Mouse (Mus musculus) testis, adult 2 months (tissue): ENCODE data around the gene Defb42. TPM values are rescaled to one million over a fixed set of nuclear protein-coding genes. Genes with fewer than 3 reads are reported as not detected.

ENCODE experiments used
- H3K27ac ChIP-seq: fragments of 200-500 bp; 2 replicates; pipeline ENCODE4 v1.5.1; 2012; ENCODE audit warnings: low read depth, low read length; ENCODE audit not compliant: control insufficient read depth, insufficient read depth
- H3K27me3 ChIP-seq: fragments of 200-500 bp; 2 replicates; pipeline ENCODE4 v1.6.1; 2012; ENCODE audit warnings: mild to moderate bottlenecking, low read length, moderate library complexity; ENCODE audit not compliant: control insufficient read depth, insufficient read depth
- H3K36me3 ChIP-seq: fragments of 200-500 bp; 2 replicates; pipeline ENCODE4 v1.6.1; 2012; ENCODE audit warnings: mild to moderate bottlenecking, low read length; ENCODE audit not compliant: control insufficient read depth, insufficient read depth
- H3K4me1 ChIP-seq: fragments of 200-500 bp; 2 replicates; pipeline ENCODE4 v1.6.1; 2012; ENCODE audit warnings: low read length; ENCODE audit not compliant: control insufficient read depth, insufficient read depth
- H3K4me3 ChIP-seq: fragments of 200-500 bp; 2 replicates; pipeline ENCODE4 v1.5.1; 2012; ENCODE audit warnings: low read depth, mild to moderate bottlenecking, low read length, moderate library complexity, mixed read lengths; ENCODE audit not compliant: control insufficient read depth
- CTCF ChIP-seq: fragments of 200-500 bp; IDR thresholded peaks from 2 replicates; pipeline ENCODE4 v1.5.1; 2012; ENCODE audit warnings: low read depth, mild to moderate bottlenecking, inconsistent platforms, low read length, moderate library complexity; ENCODE audit not compliant: control insufficient read depth, insufficient read depth, insufficient replicate concordance
- POLR2A ChIP-seq: fragments of 200-500 bp; IDR thresholded peaks from 2 replicates; pipeline ENCODE4 v1.6.1; 2012; ENCODE audit warnings: low read depth, mild to moderate bottlenecking, inconsistent platforms, low read length, moderate library complexity; ENCODE audit not compliant: control insufficient read depth
- polyA plus RNA-seq: library from polyadenylated mRNA; depleted of rRNA; stranded (reverse); fragments of >200 nt; gene quantifications from 2 replicates; pipeline ENCODE4 v1.2.3, GENCODE M21; 2012; rRNA removed

Defb42 gene
- polyA plus RNA-seq, 1 experiment = 0.23 TPM

DNA sequence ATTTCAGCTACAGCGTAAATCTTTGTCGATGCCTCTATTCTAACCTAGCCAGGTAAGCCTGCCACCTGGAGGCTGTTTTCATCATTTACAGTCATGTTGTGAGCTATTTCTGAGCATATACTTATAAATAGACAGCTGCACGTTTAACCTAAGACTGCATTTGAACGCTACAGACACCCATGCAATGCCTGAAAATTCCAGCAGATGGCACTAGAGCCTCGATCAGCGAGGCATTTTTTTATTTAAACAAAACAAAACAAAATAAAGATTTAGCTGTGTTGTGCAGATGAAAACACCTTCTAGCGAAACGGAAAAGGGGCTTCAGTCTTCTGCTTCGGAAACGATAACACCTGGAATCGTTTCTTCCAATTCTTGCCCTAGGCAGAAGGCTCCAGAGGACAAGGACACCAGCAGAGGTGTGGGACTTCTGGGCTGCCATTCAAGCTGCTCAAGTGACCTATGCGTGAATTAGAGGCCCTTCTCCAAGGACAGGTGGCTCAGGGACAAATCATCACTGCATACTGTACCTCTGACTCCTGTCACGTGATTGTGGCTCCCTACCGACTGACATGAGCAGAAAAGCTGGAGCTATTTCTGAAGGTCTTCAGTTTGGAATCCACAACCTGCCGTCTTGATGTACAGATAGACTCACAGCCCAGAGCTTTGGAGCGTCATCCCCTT, 20.0 kb downstream of the Defb42 start:
- Histone ChIP-seq H3K36me3 (no peaks in the 10 kb centered on the region), H3K4me3 (no peak overlapping the region), H3K4me1 (peaks cover 5% of the 10 kb centered on the region), H3K27ac (no peak overlapping the region), H3K27me3 (no peaks in the 10 kb centered on the region)
- TF ChIP-seq CTCF (peak; percentile 18; the same call in 1 of the 2 replicates), POLR2A (no peak)

DNA sequence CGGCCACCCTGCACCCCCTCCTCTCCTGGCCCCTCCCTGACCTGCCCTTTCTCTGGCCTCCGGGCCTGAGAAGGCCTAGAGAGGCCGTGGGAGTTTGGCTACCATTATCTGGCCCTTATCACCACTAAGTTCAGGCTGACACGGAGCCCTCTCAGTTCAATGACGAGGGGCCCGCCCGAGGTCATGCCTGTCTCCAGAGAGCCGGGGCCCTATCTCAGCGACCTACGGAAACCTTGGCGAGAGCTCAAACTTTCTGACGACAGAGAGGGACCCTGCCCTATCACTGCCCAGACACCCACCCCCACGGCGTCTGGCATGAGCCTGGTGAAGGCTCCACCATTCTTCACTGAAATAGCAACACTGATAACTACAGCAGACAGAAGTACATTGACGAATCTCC, 20.9 kb downstream of the Defb42 start:
- no peak overlapping the region for H3K27ac ChIP-seq
- no peaks in the 10 kb centered on the region for H3K27me3 ChIP-seq
- H3K36me3 ChIP-seq = no peaks in the 10 kb centered on the region
- H3K4me1 ChIP-seq = peaks cover 5% of the 10 kb centered on the region
- H3K4me3 ChIP-seq = no peak overlapping the region
- TF ChIP-seq CTCF (no peak), POLR2A (no peak)

Other genes with a start within 250 kb of the Defb42 start
- 4.1 and 4.2 TPM in 2 replicates for gene Wdfy2, start 209.3 kb upstream of the Defb42 start, polyA plus RNA-seq
- gene Defb48, start 62.5 kb upstream of the Defb42 start, polyA plus RNA-seq = 0.91 TPM in 1 of 2 replicates, not detected in the other
- gene Defb47, start 48.9 kb upstream of the Defb42 start, polyA plus RNA-seq = not detected in 2 replicates
- 20.1 TPM in 1 of 2 replicates, not detected in the other for gene Defb43, start 35.2 kb upstream of the Defb42 start, polyA plus RNA-seq
- 25.4 and 28.6 TPM in 2 replicates for gene Defb30, start 3.0 kb downstream of the Defb42 start, polyA plus RNA-seq